Mouse (Mus musculus) hindbrain, embryonic 16.5 days (tissue): Measurements from ENCODE around the gene 2700049A03Rik. TPM values are rescaled to one million over a fixed set of nuclear protein-coding genes. Genes with fewer than 3 reads are reported as not detected.

Experiments
- ATAC-seq: fragments of 200-750 bp; cut with Nextera tagmentation; 2 replicates; pipeline ENCODE4 v1.8.0; 2017; ENCODE audit warnings: moderate TSS enrichment, moderate library complexity
- H3K27ac ChIP-seq: fragments of 300-500 bp; sonication (generic); 2 replicates; pipeline ENCODE4 v1.5.1; 2014; ENCODE audit warnings: low read depth, mild to moderate bottlenecking, control low read depth, low read length, moderate library complexity
- H3K27me3 ChIP-seq: fragments of 300-500 bp; sonication (generic); replicated peaks from 2 replicates; pipeline ENCODE4 v1.6.1; 2014; ENCODE audit warnings: low read length; ENCODE audit not compliant: control insufficient read depth, insufficient read depth
- H3K36me3 ChIP-seq: fragments of 300-500 bp; sonication (generic); 2 replicates; pipeline ENCODE4 v1.6.1; 2014; ENCODE audit warnings: mild to moderate bottlenecking, low read length, moderate library complexity, mixed read lengths; ENCODE audit not compliant: control insufficient read depth, insufficient read depth
- H3K4me1 ChIP-seq: fragments of 300-500 bp; sonication (generic); 2 replicates; pipeline ENCODE4 v1.6.1; 2014; ENCODE audit warnings: low read depth, low read length; ENCODE audit not compliant: control insufficient read depth, insufficient read depth
- H3K4me2 ChIP-seq: fragments of 300-500 bp; sonication (generic); 2 replicates; pipeline ENCODE4 v1.6.1; 2014; ENCODE audit warnings: mild to moderate bottlenecking, low read length, control low read depth, moderate library complexity
- H3K4me3 ChIP-seq: fragments of 300-500 bp; sonication (generic); 2 replicates; pipeline ENCODE4 v1.5.1; 2014; ENCODE audit warnings: mild to moderate bottlenecking, low read length, control low read depth, moderate library complexity
- H3K9ac ChIP-seq: fragments of 300-500 bp; sonication (generic); 2 replicates; pipeline ENCODE4 v1.6.1; 2014; ENCODE audit warnings: low read depth, mild to moderate bottlenecking, control low read depth, low read length, moderate library complexity
- H3K9me3 ChIP-seq: fragments of 300-500 bp; sonication (generic); 2 replicates; pipeline ENCODE4 v1.6.1; 2014; ENCODE audit warnings: mild to moderate bottlenecking, low read length, moderate library complexity; ENCODE audit not compliant: control insufficient read depth
- WGBS: fragments of 180-500 bp; shearing (Covaris S2); extraction: QIAGEN DNeasy Blood & Tissue Kit; methylation state at CpG from one replicate; pipeline ENCODE4 v1.1.7; 2014; 5-methylcytosine and 5-hydroxymethylcytosine counted together
- polyA plus RNA-seq: library from polyadenylated mRNA; unstranded; fragments of >200 nt; fragmentation: Nextera tagmentation; extraction: Ambion mirVana; gene quantifications from 2 replicates; pipeline ENCODE4 v1.2.1, GENCODE M21; 2015

Gene 2700049A03Rik
- polyA plus RNA-seq, 1 experiment from 2014 or later = 11.4 TPM

- Histone ChIP-seq H3K9ac (no peak overlapping the region), H3K36me3 (peaks cover 27% of the 10 kb centered on the region), H3K9me3 (peaks cover 15% of the 10 kb centered on the region), H3K27me3 (no peaks in the 10 kb centered on the region), H3K27ac (no peak overlapping the region), H3K4me2 (no peak overlapping the region), H3K4me1 (no peaks in the 10 kb centered on the region), H3K4me3 (no peak overlapping the region)
- WGBS = 76% methylated on average over 9 of the region's 9 CpGs
- ATAC-seq = no peak
These were observed 106.1 kb downstream of the 2700049A03Rik start for GRCm38 (mm10) chr12:71242791-71243190.

DNA sequence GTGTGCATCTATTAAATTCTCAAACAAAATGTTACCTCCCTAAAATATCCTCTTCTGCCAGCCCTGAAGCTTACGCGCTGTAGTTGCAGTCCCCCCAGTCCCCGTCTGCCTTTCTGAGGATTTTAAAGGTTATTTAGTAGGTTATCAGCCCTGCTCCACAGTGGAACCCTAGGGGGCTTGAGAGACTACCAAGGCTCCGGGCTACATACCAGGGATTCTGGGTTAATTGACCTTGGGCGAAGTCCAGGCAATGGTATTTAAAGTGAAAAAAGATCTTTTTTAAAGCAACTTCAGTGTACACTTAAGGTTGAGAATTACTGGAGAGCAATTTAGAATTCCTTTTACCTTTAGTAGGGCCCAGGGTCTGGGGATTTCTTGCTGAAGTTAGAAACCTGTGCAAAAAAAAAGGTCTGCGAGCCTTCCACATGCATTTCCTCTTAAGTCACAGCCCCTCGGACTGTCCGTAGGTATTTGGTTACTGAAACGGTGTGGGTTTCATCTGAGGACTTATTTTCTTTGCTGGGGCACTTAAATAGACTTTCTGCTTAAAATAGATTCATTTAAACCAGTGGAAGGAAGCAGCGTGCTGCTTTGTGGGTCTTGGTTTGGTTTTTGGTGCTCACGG is 108.2 kb downstream of the 2700049A03Rik start:
- no peak overlapping the region for H3K27ac ChIP-seq
- ATAC-seq = no peak
- no peaks in the 10 kb centered on the region; the same call in 1 of the 2 replicates for H3K4me1 ChIP-seq
- peaks cover 27% of the 10 kb centered on the region for H3K36me3 ChIP-seq
- peaks cover 15% of the 10 kb centered on the region for H3K9me3 ChIP-seq
- no peak overlapping the region for H3K4me2 ChIP-seq
- no peak overlapping the region for H3K9ac ChIP-seq
- H3K4me3 ChIP-seq = no peak overlapping the region
- H3K27me3 ChIP-seq = no peaks in the 10 kb centered on the region
- 85% methylated on average over 11 of the region's 11 CpGs for WGBS

GRCm38 (mm10) chr12:71247191-71247590 is 110.5 kb downstream of the 2700049A03Rik start:
- no peak overlapping the region for H3K27ac ChIP-seq
- H3K9me3 ChIP-seq = peaks cover 12% of the 10 kb centered on the region
- H3K9ac ChIP-seq = no peak overlapping the region
- H3K27me3 ChIP-seq = no peaks in the 10 kb centered on the region
- no peak overlapping the region for H3K4me2 ChIP-seq
- no peak for ATAC-seq
- H3K4me1 ChIP-seq = no peaks in the 10 kb centered on the region; the same call in 1 of the 2 replicates
- WGBS = 84% methylated on average over 8 of the region's 8 CpGs
- H3K36me3 ChIP-seq = peaks cover 23% of the 10 kb centered on the region
- H3K4me3 ChIP-seq = no peak overlapping the region

GRCm38 (mm10) chr12:71249348-71249747 is 112.7 kb downstream of the 2700049A03Rik start:
- H3K4me2 ChIP-seq = peak overlapping the region; percentile 13; the same call in 1 of the 2 replicates

DNA sequence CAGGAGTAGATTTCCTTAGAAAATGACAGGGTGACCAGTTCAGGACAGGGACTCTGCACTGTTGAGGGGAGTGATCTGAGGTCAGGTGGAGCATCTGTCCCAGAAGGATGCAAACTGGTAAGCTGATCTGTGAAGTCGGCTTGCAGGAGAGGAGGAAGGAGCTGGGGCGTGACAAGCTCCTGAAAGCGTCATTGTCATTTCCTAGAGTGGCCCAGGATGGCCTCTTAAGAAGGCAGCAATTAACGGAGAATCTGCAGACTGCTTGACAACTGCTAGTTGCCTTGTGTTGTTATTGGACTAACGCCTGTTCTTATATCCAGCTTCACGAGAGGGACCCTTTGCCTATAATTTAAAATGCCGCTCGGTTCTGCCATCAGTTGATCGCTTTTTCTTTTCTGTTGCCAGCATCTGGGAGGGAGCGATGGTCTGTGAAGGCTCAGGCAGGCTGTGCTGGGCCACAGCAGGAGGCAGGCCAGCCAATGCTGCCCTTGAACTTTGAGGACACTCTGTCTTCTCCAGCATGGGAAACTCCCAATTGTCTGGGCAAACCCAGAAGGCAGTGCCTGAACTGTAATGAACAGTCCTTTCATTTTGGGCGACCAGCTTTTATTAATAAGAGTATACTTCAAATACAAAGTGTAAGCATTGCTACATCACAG is 116.0 kb downstream of the 2700049A03Rik start:
- Histone ChIP-seq H3K4me1 (peaks cover 2% of the 10 kb centered on the region), H3K9ac (no peak overlapping the region), H3K4me3 (no peak overlapping the region), H3K27ac (no peak overlapping the region), H3K36me3 (no peaks in the 10 kb centered on the region), H3K4me2 (no peak overlapping the region), H3K27me3 (no peaks in the 10 kb centered on the region), H3K9me3 (no peaks in the 10 kb centered on the region)
- 39% methylated on average over 11 of the region's 11 CpGs for whole genome bisulfite sequencing
- ATAC-seq = no peak

More at GRCm38 (mm10) chr12:71249348-71249747, 112.7 kb downstream of the 2700049A03Rik start:
- Histone ChIP-seq H3K4me1 (peaks cover 2% of the 10 kb centered on the region), H3K36me3 (peaks cover 2% of the 10 kb centered on the region; the same call in 1 of the 2 replicates), H3K9ac (no peak overlapping the region), H3K9me3 (no peaks in the 10 kb centered on the region), H3K27ac (no peak overlapping the region), H3K4me3 (no peak overlapping the region), H3K27me3 (no peaks in the 10 kb centered on the region)
- ATAC-seq = no peak
- 52% methylated on average over 9 of the region's 9 CpGs for WGBS

DNA sequence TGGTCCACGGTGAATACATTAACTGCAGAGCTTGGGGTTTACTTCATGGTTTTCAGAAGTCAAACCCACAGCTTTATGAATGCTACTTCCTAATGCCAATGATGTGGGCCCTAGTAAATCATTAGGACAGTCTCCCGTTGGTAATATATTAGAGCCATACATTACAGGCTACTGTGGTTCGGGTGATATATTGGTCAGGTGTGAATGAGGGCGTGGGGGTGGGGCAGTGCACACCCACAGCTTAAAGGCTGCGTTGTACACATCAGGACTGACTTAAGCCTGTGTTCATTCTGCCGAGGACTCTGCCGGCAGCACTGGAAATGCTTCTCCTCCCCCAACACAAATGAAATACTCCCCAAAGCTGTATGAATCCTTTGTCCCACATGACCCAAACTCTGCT is 118.1 kb downstream of the 2700049A03Rik start:
- H3K9me3 ChIP-seq = no peaks in the 10 kb centered on the region
- no peak overlapping the region for H3K4me2 ChIP-seq
- 81% methylated on average over 7 of the region's 7 CpGs for WGBS
- H3K27me3 ChIP-seq = no peaks in the 10 kb centered on the region
- peaks cover 2% of the 10 kb centered on the region for H3K4me1 ChIP-seq
- no peak overlapping the region for H3K4me3 ChIP-seq
- ATAC-seq = no peak
- no peaks in the 10 kb centered on the region for H3K36me3 ChIP-seq
- no peak overlapping the region for H3K9ac ChIP-seq
- no peak overlapping the region for H3K27ac ChIP-seq

DNA sequence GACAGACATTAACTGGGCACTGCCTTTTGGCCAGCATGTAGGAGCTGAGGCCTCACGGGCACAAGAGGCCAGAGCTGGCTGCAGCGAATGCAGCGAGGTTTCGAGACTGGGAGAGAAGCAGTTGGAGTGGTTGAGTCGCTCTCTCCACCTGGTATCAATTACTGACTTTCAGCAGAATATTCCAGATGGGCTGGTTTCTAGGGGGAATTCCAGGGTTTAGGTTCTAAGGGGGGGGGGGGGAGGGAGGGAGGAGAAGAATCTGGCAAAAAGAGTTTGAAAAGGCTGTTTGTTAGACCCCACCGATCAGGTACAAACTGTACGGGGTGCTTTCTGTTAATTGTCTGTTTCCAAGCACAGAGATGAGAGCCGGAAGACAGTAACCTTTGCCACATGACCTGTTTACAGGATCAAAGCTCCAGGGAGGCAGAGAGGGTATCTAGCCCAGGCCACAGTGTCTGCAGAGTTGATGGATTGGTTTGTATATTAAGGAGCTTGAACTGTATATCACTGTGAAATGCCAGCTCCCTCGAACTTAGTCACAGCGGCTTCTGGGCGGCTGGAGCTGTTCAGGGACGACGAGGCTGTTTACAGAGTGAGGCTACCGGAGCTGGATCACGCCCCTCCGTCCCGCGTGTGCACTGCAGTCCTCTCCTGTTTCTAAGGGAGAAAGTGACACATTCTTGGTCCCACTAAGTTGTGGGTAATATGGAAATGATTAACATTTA is 121.7 kb downstream of the 2700049A03Rik start:
- ATAC-seq = no peak
- H3K4me3 ChIP-seq = no peak overlapping the region
- no peaks in the 10 kb centered on the region for H3K36me3 ChIP-seq
- peaks cover 2% of the 10 kb centered on the region; the same call in 1 of the 2 replicates for H3K9me3 ChIP-seq
- WGBS = 69% methylated on average over 18 of the region's 18 CpGs
- no peak overlapping the region for H3K9ac ChIP-seq
- no peak overlapping the region for H3K4me2 ChIP-seq
- no peaks in the 10 kb centered on the region for H3K27me3 ChIP-seq
- no peaks in the 10 kb centered on the region for H3K4me1 ChIP-seq
- no peak overlapping the region for H3K27ac ChIP-seq

DNA sequence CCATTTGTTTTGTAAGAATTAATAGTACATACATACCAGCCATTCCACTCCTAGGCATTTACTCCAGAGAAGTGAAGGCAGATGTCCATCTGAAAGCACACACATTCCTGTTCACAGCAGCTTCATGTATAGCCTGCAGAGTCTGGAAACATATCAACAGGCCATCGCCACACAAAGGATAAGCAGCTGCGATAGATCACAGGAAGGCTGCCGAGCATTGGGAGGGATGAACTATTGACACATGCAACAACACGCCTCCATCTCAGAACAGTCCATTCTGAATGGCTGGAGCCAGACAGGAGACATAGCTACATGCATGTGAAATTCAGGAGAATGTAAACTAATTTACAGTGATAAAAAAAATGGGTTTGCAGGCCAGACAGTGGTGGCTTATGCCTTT is 127.6 kb downstream of the 2700049A03Rik start:
- Histone ChIP-seq H3K4me1 (no peaks in the 10 kb centered on the region), H3K27ac (no peak overlapping the region), H3K4me3 (no peak overlapping the region), H3K9ac (no peak overlapping the region), H3K4me2 (no peak overlapping the region), H3K36me3 (no peaks in the 10 kb centered on the region), H3K27me3 (no peaks in the 10 kb centered on the region), H3K9me3 (peaks cover 2% of the 10 kb centered on the region; the same call in 1 of the 2 replicates)
- no peak for ATAC-seq
- 85% methylated on average over 4 of the region's 4 CpGs for WGBS

- H3K36me3 ChIP-seq = no peaks in the 10 kb centered on the region
- H3K4me1 ChIP-seq = no peaks in the 10 kb centered on the region
- H3K27ac ChIP-seq = no peak overlapping the region
- no peaks in the 10 kb centered on the region for H3K27me3 ChIP-seq
- no peaks in the 10 kb centered on the region for H3K9me3 ChIP-seq
- H3K4me3 ChIP-seq = no peak overlapping the region
- ATAC-seq = no peak
- 94% methylated on average over 7 of the region's 7 CpGs for WGBS
- H3K9ac ChIP-seq = no peak overlapping the region
- H3K4me2 ChIP-seq = no peak overlapping the region
These were observed 132.7 kb downstream of the 2700049A03Rik start for GRCm38 (mm10) chr12:71269367-71269766.
